Mouse (Mus musculus): ENCODE results near the gene Neurl2. TPM values are rescaled to one million over a fixed set of nuclear protein-coding genes. Genes with fewer than 3 reads are reported as not detected.
"Not testable (repeated sequence)": the region's sequence is repeated elsewhere in the genome, so short reads cannot be mapped to it uniquely, and the experiment has no call there.

The Neurl2 gene
- polyA plus RNA-seq, 1 experiment from 2014 or later: 4.6 TPM

GRCm38 (mm10) chr2:164859640-164860432, 26.6 kb upstream of the Neurl2 start:
- Histone ChIP-seq H3K4me2 (replicated peaks; ENCODE audit: low read depth) (peak overlapping the region; percentile 32), H3K9ac (ENCODE audit: low read depth, low read length) (no peak overlapping the region), H3K4me3 (ENCODE audit: low read depth, low read length) (no peak overlapping the region), H3K27me3 (replicated peaks; ENCODE audit: control insufficient read depth, insufficient read depth, low read length) (peaks cover 22% of the 10 kb centered on the region), H3K27ac (ENCODE audit: low read depth, low read length) (no peak overlapping the region), H3K36me3 (ENCODE audit: control insufficient read depth, insufficient read depth) (no peaks in the 10 kb centered on the region), H3K4me1 (replicated peaks; ENCODE audit: control insufficient read depth, insufficient read depth, low read length) (peaks cover 9% of the 10 kb centered on the region; the same call in 1 of the 2 replicates), H3K9me3 (ENCODE audit: control insufficient read depth) (no peaks in the 10 kb centered on the region)
- TF ChIP-seq CTCF (IDR thresholded peaks at IDR 0.05; ENCODE audit: low read depth): no peak
- peak; percentile 74 for ATAC-seq
- 42% methylated on average over 9 of the region's 9 CpGs for WGBS

DNA sequence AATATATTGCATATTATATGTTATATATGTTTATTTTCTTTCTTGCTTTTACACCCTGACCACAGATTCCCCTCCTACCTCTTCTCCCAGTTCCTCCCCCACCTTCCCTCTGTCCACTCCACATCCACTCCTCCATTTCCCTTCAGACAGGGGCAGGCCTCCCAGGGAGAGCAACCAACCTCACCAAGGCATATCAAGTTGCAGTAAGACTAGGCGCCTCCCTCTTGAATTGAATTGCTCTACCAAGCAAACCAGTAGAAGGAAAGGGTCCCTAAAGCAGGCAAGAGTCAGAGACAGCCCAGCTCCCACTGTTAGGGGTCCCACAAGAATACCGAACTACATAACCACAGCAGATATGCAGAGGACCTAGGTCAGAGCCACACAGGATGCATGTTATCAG, 25.9 kb upstream of the Neurl2 start:
- no peak for TF ChIP-seq CTCF (IDR thresholded peaks at IDR 0.05; ENCODE audit: low read depth)
- peak overlapping the region; percentile 32 for H3K4me2 ChIP-seq (replicated peaks; ENCODE audit: low read depth)
- no peak overlapping the region for H3K4me3 ChIP-seq (ENCODE audit: low read depth, low read length)
- H3K36me3 ChIP-seq (ENCODE audit: control insufficient read depth, insufficient read depth): no peaks in the 10 kb centered on the region
- H3K9me3 ChIP-seq (ENCODE audit: control insufficient read depth): no peaks in the 10 kb centered on the region
- H3K9ac ChIP-seq (ENCODE audit: low read depth, low read length): no peak overlapping the region
- peaks cover 9% of the 10 kb centered on the region; the same call in 1 of the 2 replicates for H3K4me1 ChIP-seq (replicated peaks; ENCODE audit: control insufficient read depth, insufficient read depth, low read length)
- WGBS: 58% methylated on average over 2 of the region's 2 CpGs
- no peak overlapping the region for H3K27ac ChIP-seq (ENCODE audit: low read depth, low read length)
- H3K27me3 ChIP-seq (replicated peaks; ENCODE audit: control insufficient read depth, insufficient read depth, low read length): peaks cover 26% of the 10 kb centered on the region
- ATAC-seq: no peak

- 16% methylated on average over 19 of the region's 19 CpGs for WGBS
- no peak for TF ChIP-seq CTCF (IDR thresholded peaks at IDR 0.05; ENCODE audit: low read depth)
- Histone ChIP-seq H3K4me2 (replicated peaks; ENCODE audit: low read depth) (peak overlapping the region; percentile 81), H3K4me1 (replicated peaks; ENCODE audit: control insufficient read depth, insufficient read depth, low read length) (peaks cover 9% of the 10 kb centered on the region; the same call in 1 of the 2 replicates), H3K4me3 (ENCODE audit: low read depth, low read length) (peak overlapping the region; percentile 51), H3K9me3 (ENCODE audit: control insufficient read depth) (no peaks in the 10 kb centered on the region), H3K27me3 (replicated peaks; ENCODE audit: control insufficient read depth, insufficient read depth, low read length) (peaks cover 28% of the 10 kb centered on the region), H3K27ac (ENCODE audit: low read depth, low read length) (peak overlapping the region; percentile 28; the same call in 1 of the 2 replicates), H3K36me3 (ENCODE audit: control insufficient read depth, insufficient read depth) (no peaks in the 10 kb centered on the region), H3K9ac (ENCODE audit: low read depth, low read length) (peak overlapping the region; percentile 48)
- no peak for ATAC-seq
Observed at GRCm38 (mm10) chr2:164857842-164858553, 24.7 kb upstream of the Neurl2 start.

DNA sequence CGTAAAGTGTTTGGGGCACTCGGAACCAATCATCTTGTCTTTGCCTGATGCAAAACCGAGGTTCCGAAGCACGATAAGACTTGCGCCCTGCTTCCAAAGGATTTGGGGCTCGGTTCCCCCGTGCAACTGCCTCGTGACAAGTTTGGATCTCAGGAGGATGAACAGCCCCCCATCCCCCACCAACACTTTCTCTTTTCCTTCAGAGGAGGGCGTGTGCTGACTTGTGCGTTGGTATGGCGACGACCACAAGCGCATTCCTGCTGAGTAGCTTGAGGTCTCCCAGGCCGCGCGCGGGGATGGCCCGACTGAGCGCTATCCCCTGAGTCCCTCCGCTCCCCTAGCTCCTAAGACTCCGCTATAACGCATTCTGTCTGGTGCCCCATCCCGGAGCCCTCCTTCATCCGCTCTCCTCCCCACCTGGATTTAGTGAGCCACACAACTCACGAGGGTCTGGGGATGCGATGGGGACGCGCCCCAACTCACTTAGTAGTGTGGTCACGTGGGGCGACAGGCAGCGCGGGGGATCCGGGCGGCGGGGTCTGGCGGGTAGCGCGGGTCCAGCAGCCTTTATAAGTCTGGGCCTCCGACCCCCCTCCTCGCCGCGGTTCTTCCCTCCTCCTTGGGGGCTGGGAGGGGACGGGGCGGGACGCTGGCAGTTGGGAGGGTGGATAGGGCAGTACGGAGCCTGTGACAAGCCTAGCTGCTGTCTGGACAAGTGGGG, 24.0 kb upstream of the Neurl2 start, which contains the start of gene Pltp:
Pltp (minus strand) TSS at position 611 of the 721 bp plus-strand sequence.
- 0% methylated on average over 47 of the region's 47 CpGs for WGBS
- H3K4me1 ChIP-seq (replicated peaks; ENCODE audit: control insufficient read depth, insufficient read depth, low read length): peaks cover 9% of the 10 kb centered on the region; the same call in 1 of the 2 replicates
- peak within 1 kb of the TSS; percentile 81 for H3K4me2 ChIP-seq (replicated peaks; ENCODE audit: low read depth)
- peak within 1 kb of the TSS; percentile 51 for H3K4me3 ChIP-seq (ENCODE audit: low read depth, low read length)
- no peaks in the 10 kb centered on the region for H3K36me3 ChIP-seq (ENCODE audit: control insufficient read depth, insufficient read depth)
- H3K9ac ChIP-seq (ENCODE audit: low read depth, low read length): peak within 1 kb of the TSS; percentile 48
- no peak for TF ChIP-seq CTCF (IDR thresholded peaks at IDR 0.05; ENCODE audit: low read depth)
- H3K27ac ChIP-seq (ENCODE audit: low read depth, low read length): peak within 1 kb of the TSS; percentile 28; the same call in 1 of the 2 replicates
- no peaks in the 10 kb centered on the region for H3K9me3 ChIP-seq (ENCODE audit: control insufficient read depth)
- ATAC-seq: no peak
- peaks cover 28% of the 10 kb centered on the region for H3K27me3 ChIP-seq (replicated peaks; ENCODE audit: control insufficient read depth, insufficient read depth, low read length)

- Histone ChIP-seq H3K4me3 (ENCODE audit: low read depth, low read length) (peak overlapping the region; percentile 51), H3K9me3 (ENCODE audit: control insufficient read depth) (no peaks in the 10 kb centered on the region), H3K9ac (ENCODE audit: low read depth, low read length) (peak overlapping the region; percentile 48), H3K36me3 (ENCODE audit: control insufficient read depth, insufficient read depth) (no peaks in the 10 kb centered on the region), H3K27ac (ENCODE audit: low read depth, low read length) (no peak overlapping the region), H3K27me3 (replicated peaks; ENCODE audit: control insufficient read depth, insufficient read depth, low read length) (peaks cover 28% of the 10 kb centered on the region), H3K4me2 (replicated peaks; ENCODE audit: low read depth) (peak overlapping the region; percentile 81), H3K4me1 (replicated peaks; ENCODE audit: control insufficient read depth, insufficient read depth, low read length) (peaks cover 9% of the 10 kb centered on the region; the same call in 1 of the 2 replicates)
- peak; percentile 34 for TF ChIP-seq CTCF (IDR thresholded peaks at IDR 0.05; ENCODE audit: low read depth)
- ATAC-seq: 0 out of 2 replicates have a peak, but pooled peaks have one; percentile 6
- 2% methylated on average over 42 of the region's 42 CpGs for WGBS
Observed at GRCm38 (mm10) chr2:164856309-164857100, 23.2 kb upstream of the Neurl2 start.

- not testable (repeated sequence) for H3K4me2 ChIP-seq (replicated peaks; ENCODE audit: low read depth); H3K27ac ChIP-seq (ENCODE audit: low read depth, low read length); H3K4me1 ChIP-seq (replicated peaks; ENCODE audit: control insufficient read depth, insufficient read depth, low read length); H3K4me3 ChIP-seq (ENCODE audit: low read depth, low read length); H3K9me3 ChIP-seq (ENCODE audit: control insufficient read depth); H3K36me3 ChIP-seq (ENCODE audit: control insufficient read depth, insufficient read depth); ATAC-seq; H3K9ac ChIP-seq (ENCODE audit: low read depth, low read length)
- 72% methylated on average over 5 of the region's 5 CpGs for WGBS
- peaks cover 28% of the 10 kb centered on the region for H3K27me3 ChIP-seq (replicated peaks; ENCODE audit: control insufficient read depth, insufficient read depth, low read length)
Observed at GRCm38 (mm10) chr2:164855572-164855971, 22.3 kb upstream of the Neurl2 start.

All from intestine, postnatal 0 days (tissue).